Mouse (Mus musculus): ENCODE measurements at regions not wholly inside any gene's neighbourhood (a gene's known extent, or its start where the extent isn't known, plus 50 kb on each side); places are given as distances from the start of the nearest gene placed in this dataset.

DNA sequence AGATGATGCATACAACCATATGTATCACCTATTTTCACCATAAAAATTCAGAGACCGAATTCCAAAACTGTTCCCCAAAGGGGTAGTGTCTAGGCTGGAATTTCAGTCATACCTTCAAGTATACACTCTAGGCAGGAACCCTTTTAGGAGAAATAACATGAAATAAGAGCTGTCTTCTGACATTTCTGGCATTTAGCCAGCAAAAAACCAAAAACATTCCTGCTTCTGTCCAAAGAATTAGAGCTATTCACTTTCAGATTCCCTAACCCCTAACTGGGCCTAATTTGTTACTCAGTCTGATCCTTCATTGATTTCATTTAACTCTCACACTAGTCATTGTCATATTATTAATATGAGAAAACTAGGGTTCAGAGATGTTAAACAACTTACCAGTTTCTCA, 49.8 kb upstream of the Wdr75 start:
- no peak for DNase-seq

Measured in adrenal gland, adult 2 months (tissue).